Mouse (Mus musculus) gastrocnemius, adult 2 months (tissue): ENCODE data around the gene Sh2d3c. TPM values are rescaled to one million over a fixed set of nuclear protein-coding genes. Genes with fewer than 3 reads are reported as not detected.
A peak's percentile ranks its signal among the peaks of the same experiment; 100 is the strongest.

Experiments
- DNase-seq: peaks from one replicate; pipeline ENCODE4 v3.0.0; 2022
- H3K27ac ChIP-seq: fragments of 200-600 bp; 2 replicates; pipeline ENCODE4 v1.8.1; 2022; ENCODE audit warnings: mild to moderate bottlenecking
- H3K4me3 ChIP-seq: fragments of 200-600 bp; 2 replicates; pipeline ENCODE4 v1.8.1; 2022; ENCODE audit warnings: mild to moderate bottlenecking, moderate library complexity
- CTCF ChIP-seq: fragments of 200-600 bp; IDR thresholded peaks from 2 replicates; pipeline ENCODE4 v1.8.1; 2022; ENCODE audit warnings: antibody characterized with exemption, mild to moderate bottlenecking, moderate library complexity
- intact Hi-C: fragments of 180-260 bp; cut with DNase I; formaldehyde crosslinking; loops from one replicate; pipeline ENCODE4 v1.15.1; 2025
- total RNA-seq, 2 experiments: library from RNA; stranded (reverse); gene quantifications; 2 replicates each; pipeline ENCODE4 v1.2.3; 2021

Sh2d3c gene
- total RNA-seq, 2 experiments from 2014 or later = 4.4 to 12.0 TPM

DNA sequence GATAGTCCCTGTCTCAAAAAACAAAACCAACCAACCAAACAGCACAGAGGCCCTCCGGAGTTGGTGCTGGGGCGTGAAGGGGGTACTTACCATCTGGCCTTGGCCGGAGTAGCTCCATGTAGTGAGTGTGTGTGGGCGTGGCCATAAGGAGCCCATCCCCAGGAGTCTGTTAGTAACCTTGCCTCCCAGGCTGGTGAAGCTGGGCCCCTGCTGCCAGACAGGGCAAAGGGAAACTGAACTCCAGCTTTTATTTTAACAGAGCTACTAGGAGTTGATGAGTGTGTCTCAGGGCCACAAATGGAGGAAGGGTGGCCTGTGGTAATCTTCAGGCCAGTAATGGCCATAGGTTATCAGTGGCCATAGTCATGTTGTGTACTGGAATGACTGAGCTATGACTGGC lies 13.6 kb downstream of the Sh2d3c start:
- DNase-seq = no peak
- peak overlapping the region; percentile 75 for H3K27ac ChIP-seq
- H3K4me3 ChIP-seq = peak overlapping the region; percentile 36
- no peak for TF ChIP-seq CTCF
- intact Hi-C loops = no loop called here

DNA sequence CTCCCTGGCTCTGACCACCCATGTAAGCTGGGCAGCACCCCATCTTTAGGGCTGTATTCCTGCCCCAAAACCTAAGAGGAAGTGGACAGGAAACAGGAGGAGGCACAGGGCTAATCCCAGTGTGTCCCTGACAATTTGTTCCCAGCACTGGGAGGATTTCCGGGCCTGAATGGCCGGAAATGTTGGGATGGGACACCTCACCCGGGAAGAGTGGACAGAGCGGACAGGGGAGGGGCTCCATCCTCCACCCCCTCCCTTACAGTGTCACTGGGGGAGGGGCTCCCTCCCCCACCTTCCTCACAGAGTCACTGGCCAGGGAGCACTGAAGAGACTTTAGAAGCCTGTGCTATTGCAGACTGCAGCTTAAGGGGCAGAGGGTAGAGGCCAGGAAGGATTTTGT lies 14.1 kb downstream of the Sh2d3c start:
- peak overlapping the region; percentile 75 for H3K27ac ChIP-seq
- peak overlapping the region; percentile 48 for H3K4me3 ChIP-seq
- TF ChIP-seq CTCF = no peak
- intact Hi-C loops = no loop called here
- peak; percentile 62 for DNase-seq

DNA sequence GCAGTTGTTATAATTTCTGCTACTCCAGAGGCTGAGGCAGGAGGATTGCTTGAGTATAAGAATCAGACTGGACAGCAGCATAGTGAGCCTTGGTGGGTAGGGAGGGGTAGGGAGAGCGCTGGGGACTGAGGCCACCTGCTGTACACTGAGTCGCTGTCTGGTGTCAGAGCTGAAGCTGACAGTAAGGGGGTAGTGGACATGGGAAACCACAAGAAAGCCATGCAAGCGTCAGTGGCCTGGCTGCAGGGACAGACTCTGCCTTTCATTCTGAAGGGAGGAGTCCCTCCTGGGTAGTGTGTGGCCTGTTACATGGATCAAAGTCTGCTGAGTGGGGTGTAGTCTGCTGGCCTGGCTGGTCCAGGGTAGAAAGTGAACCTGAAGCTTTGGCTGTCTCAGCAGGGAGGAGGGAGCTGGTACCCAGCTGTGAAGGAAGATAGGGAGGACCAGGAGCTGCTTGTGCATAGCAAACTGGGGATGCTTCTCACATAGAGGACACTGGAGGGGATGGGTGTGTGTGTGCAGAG lies 15.5 kb downstream of the Sh2d3c start:
- intact Hi-C loops = no loop called here
- no peak for TF ChIP-seq CTCF
- no peak for DNase-seq
- Histone ChIP-seq H3K27ac (peak overlapping the region; percentile 75), H3K4me3 (peak overlapping the region; percentile 48)

DNA sequence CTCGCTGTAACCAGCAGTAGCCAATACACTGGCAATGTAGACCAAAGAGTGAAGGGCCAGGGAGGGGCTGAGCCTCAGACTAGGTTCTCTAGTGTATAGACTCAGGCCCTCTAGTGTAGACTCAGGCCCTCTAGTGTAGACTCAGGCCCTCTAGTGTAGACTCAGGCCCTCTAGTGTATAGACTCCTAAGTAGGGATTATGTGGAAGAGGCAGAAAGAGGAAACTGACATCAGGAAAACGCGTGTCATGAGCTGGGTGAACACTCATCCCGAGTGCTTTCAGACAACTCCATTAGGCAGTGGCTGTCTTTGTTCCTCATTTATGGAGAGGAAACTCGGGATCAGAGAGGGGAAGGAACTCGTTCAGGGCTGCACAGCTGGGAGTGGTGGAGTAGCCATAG lies 16.2 kb downstream of the Sh2d3c start:
- no peak for TF ChIP-seq CTCF
- Histone ChIP-seq H3K27ac (peak overlapping the region; percentile 75), H3K4me3 (peak overlapping the region; percentile 37)
- intact Hi-C loops = no loop called here
- no peak for DNase-seq

DNA sequence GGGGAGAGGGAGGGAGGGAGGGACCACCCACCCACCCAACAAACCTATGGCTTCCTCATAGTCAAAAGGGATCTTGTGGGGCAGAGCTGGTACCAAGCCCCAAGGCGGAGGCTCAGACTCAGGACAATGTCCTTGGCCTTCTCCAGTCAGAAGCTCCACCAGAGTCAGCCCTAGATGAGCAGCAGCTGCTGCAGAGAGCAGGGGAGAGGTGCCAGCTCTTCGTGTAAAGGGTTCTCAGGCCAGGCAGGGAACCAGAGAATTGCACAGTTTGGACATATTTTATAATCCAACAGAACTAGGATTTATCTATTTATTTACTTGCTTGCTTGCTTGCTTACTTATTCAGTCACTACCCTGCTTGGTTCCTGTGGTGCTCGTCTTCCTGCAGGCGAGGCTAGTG lies 18.5 kb downstream of the Sh2d3c start:
- no peak for TF ChIP-seq CTCF
- H3K4me3 ChIP-seq = no peak overlapping the region; the same call in 1 of the 2 replicates
- intact Hi-C loops = no loop called here
- no peak for DNase-seq
- peak overlapping the region; percentile 1; the same call in 1 of the 2 replicates for H3K27ac ChIP-seq

DNA sequence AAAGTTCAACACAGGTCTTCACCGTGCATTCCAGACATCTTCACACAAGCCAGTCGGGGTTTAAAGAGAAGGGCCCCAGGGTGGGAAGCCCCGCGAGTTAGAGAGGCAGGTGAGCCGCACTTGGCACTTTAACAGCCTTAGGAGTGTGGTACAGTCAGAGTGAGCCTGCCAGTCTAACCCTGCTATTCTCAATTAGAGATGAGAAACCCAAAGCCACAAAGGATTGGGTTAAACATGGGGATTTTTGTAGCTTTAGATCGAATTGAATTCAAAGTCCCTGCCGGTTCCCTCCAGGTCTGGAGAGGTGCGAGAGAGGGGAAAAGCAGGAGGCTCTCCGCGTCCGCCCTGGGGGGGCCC lies 20.0 kb downstream of the Sh2d3c start, which contains the start of gene 6330409D20Rik:
Gene 6330409D20Rik, minus strand, starts transcription at position 101 of the 357 bp plus-strand sequence.
- intact Hi-C loops = no loop called here
- DNase-seq = no peak
- no peak for TF ChIP-seq CTCF
- H3K27ac ChIP-seq = peak within 1 kb of the TSS; percentile 28; the same call in 1 of the 2 replicates
- peak within 1 kb of the TSS; percentile 67 for H3K4me3 ChIP-seq

DNA sequence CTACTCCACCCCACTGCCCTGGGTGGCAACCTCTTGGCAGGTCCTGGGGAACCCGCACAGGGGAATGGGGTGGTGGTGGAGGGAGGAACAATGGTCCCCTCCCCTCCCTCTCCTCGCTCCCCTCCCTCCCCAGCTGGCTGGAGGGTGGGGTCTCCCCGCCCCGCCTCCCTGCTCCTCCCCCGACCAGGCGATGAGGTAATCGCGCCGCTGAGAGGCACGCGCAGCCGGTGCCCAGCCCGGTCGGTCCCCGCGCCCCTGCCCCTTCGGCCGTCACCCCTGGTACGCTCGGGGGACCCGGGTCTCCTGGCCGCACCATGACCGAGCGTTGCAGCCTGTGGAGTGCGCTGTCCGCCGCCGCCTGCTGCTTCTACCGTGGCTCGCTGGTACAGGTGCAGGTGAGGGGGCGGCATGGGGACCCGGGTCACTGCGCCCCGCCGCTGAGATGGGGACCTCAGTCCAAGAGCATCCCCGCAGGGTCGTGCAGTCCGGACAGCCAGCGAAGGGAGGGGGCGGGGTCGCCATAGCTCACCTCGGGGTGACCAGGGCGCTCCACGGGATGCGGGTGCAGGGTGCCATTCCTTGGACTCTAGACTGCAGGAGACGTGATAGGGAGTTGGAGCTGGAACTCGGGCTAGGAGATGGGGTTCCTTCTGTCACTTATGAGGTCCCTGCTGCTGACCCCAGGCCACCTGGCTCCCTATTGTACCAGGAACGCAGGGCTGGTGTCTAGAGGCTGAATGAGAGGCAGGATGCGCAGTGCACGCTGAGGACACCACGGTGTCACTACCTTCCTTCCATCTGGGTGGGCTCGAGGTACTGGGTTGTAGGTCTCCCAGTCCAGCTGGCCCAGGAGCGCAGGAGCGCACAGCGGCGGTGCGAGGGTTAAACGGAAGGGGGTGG lies 20.7 kb downstream of the Sh2d3c start:
- TF ChIP-seq CTCF = no peak

DNA sequence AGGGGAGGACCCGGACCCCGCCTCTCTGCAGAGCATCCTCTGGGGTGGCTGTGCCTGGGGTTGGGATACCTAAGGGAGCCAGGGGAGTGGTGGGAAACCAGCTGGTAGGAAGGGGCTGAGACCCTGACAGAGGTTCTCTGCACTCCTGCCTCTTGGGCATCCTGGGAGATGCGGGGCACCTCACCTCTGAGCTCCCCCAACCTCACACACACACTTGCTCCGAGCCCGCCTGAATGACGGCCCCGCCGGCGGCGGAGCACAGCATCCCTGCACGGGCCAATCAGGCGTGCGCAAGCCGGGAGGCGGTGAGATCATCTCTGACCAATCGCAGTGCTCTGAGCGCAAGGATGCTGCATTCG lies 21.3 kb downstream of the Sh2d3c start:
- Histone ChIP-seq H3K4me3 (peak overlapping the region; percentile 67), H3K27ac (no peak overlapping the region)
- TF ChIP-seq CTCF = no peak
- no peak for DNase-seq
- intact Hi-C loops = no loop called here

More for the DNA sequence above, 20.7 kb downstream of the Sh2d3c start:
- Histone ChIP-seq H3K4me3 (peak overlapping the region; percentile 67), H3K27ac (peak overlapping the region; percentile 28; the same call in 1 of the 2 replicates)
- DNase-seq = peak; percentile 61
- intact Hi-C loops = no loop called here

DNA sequence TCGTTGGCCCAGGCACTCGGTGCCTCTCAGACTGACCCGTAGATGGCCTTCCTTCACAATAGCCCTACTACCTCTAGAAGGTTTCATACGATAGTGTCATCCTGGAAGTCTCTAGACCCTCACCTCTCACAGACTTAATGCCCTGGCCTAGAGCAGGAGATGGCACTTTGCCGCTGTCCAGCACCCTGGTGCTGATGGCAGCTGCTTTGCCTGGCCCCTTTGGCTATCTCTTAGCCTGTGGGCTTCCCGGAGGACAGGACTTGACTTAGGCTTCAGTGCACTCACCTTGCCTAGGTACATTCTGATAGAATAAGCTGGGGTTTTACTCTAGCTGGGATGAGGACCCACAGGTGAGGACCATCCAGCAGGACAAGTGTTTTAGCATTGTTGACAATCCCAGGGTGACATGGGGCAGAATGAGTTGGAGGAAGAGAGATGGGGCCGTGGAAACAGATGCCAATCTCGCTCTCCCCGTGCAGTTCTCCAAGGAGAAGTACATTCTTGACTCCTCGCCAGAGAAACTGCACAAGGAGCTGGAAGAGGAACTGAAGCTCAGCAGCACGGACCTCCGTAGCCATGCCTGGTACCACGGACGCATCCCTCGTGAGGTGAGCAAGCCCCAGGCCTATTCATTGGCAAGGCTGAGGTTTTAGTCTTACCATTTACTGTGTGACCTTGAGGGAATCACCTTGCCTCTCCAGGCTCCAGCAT lies 23.6 kb downstream of the Sh2d3c start:
- Histone ChIP-seq H3K27ac (no peak overlapping the region), H3K4me3 (no peak overlapping the region)
- DNase-seq = no peak
- intact Hi-C loops = no loop called here
- TF ChIP-seq CTCF = no peak

DNA sequence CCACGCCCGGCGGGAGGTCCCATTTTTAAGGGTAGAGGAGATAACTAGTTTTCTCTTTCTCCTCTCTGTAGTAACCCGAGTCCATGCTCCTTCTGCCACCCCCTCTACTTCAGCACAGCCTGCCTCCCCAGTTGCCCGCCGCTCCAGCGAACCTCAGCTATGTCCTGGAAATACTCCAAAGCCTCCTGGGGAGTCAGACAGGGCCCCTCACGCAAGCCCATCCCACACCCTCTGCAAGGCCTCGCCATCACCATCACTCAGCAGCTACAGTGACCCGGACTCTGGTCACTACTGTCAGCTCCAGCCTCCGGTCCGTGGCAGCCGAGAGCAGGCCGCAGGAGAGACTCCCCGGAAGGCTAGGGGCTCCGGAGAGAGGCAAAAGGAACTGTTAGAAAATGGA lies 28.2 kb downstream of the Sh2d3c start:
- H3K27ac ChIP-seq = no peak overlapping the region
- H3K4me3 ChIP-seq = no peak overlapping the region
- no peak for TF ChIP-seq CTCF
- intact Hi-C loops = no loop called here
- no peak for DNase-seq

DNA sequence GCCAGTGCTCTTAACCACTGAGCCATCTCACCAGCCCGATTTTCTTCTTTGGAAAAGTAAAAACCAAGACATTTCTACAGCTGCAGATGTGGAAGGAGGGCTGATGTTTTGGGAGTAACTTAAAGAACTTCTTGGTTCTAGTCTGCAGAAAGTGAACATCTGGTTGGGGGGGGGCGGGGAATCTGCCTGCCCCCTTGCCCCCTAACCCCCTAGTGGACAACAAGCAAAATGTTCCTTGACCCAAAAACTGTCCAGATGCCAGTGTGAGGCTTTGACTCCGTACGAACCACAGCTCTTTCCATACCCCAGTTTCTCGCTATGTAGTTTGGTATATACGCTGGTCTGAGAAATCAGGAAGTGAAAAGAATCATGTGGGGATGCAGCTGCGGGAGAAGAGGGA lies 29.3 kb downstream of the Sh2d3c start:
- TF ChIP-seq CTCF = peak; percentile 9
- DNase-seq = no peak
- Histone ChIP-seq H3K4me3 (no peak overlapping the region), H3K27ac (no peak overlapping the region)
- intact Hi-C loops = no loop called here

DNA sequence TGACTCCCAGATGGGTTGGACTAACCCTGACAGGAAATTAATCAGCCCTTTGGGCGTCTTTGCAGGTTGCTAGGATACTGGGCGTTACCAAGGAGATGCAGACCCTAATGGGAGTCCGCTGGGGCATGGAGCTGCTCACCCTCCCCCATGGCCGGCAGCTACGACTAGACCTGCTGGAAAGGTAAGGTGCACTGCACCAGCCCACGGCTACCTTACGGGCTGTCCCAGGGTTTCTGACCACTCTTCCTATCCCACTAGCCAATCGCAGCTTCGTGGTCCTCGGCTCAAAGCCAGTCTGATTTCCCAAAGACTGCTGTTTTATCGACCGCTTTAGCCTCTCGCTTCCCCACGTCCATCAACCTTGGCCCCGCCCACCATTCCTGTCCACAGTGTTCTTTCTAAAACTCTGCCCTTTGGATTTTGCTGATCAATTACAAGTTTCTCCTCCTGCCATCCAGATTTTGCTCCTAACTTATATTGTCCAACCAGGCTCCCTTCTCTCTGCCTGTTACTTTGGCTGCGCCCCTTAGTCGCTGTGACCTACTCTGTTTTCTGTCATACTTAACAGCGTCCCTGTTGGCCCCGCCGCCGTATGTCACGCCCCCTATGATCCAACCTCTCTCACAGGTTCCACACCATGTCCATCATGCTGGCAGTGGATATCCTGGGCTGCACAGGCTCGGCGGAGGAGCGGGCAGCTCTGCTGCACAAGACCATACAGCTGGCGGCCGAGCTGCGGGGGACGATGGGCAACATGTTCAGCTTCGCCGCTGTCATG lies 30.2 kb downstream of the Sh2d3c start:
- no peak overlapping the region for H3K27ac ChIP-seq

More for the DNA sequence above, 30.2 kb downstream of the Sh2d3c start:
- intact Hi-C loops = no loop called here
- H3K4me3 ChIP-seq = peak overlapping the region; percentile 31
- DNase-seq = no peak
- TF ChIP-seq CTCF = no peak
